Mouse (Mus musculus): ENCODE data around the gene Zmym3.

DNA sequence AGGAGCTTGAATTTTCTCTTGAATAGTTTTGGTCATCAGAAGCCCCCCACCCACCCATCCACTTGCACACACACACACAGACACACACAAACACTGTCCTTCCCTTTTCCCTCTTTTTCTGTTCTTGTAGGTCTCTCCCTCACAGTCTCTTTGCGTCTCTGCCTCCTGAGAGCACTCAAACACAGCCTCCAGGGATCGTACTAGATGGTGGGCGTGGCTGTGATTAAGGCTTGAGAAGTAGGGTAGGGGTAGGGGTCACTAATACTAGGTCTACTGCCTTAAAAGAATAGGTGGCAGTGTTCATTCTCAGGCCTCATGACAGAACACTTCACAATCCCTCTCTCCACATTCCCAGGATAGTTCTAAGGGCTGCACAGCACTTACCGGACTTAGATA is at the start of gene Zmym3:
- TF ChIP-seq CTCF (IDR thresholded peaks at IDR 0.05; ENCODE audit: extremely low read depth, insufficient read depth, insufficient read length, insufficient replicate concordance) (no peak), POLR2A (IDR thresholded peaks at IDR 0.05; ENCODE audit: low read depth, low read length) (no peak)
